Mouse (Mus musculus) T-helper 2 cell (primary cell): Measurements from ENCODE around the gene E130218I03Rik.

Source experiments
- in situ Hi-C: fragments of 300-600 bp; cut with MboI, MseI; formaldehyde crosslinking; loops from one replicate; pipeline ENCODE4 v1.15.1; 2025; ENCODE audit warnings: high pct_unique_total_duplicates

Gene E130218I03Rik

DNA sequence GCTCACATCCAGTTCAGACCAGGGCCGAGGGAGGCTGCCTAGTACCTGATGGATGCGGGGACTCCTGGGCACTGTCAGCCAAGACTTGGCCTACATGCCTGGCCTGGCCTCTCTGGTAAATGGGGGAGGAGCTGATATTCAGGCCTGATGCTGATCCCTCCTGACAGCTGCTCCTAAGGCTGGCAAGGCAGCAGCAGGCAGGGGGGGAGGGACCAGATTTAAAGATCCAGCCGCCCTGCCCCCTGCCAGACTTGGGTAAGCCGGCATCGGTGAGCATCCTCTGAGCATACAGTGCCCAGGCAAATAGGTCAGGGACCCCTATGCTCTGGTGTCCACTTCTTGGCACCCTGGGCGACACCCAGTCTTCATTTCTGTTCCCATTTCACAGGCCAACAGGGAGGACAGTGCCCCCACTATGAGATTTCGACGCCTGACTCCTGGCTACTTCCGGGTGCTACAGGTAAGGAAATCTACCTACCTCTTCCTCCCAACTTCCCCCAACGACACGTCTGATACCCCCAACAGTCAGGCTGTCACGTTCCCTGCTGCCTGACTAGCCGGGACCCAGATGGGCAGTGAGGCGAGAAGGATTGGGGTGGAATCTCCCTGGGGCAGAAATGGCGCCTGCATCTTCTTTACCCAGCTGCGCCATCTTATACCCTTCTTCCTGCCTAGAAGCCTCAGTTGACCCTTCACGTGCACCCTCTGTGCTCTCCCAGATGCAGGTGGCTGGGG is at the start of gene E130218I03Rik:
TSS of gene E130218I03Rik (plus strand) at position 147 of the 735 bp plus-strand sequence.
- in situ Hi-C loops: no loop called here

DNA sequence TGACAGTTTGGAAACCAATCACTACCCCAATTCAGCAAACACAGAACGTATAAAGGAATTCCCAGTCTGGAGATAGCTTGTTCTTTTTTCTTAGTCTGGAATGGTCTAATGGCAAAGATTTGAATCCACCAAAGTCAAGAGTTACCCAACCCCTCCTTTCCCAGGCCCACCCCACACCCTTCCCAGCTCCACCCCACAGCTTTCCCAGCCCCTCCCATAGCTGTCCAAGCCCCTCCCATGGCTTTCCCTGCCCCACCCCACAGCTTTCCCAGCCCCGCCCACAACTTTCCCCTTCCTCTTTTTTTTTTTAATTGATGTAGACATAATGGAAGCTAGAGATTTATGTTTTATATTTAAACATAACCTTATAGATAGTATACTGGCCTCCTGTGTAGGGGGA is 44.1 kb upstream of the E130218I03Rik start:
- in situ Hi-C loops: no loop called here

- in situ Hi-C loops: no loop called here
These were observed 40.6 kb upstream of the E130218I03Rik start, which contains the start of gene Gm7534 for GRCm38 (mm10) chr4:134202904-134203303. TSS of gene Gm7534 (minus strand) at chr4:134203004.

DNA sequence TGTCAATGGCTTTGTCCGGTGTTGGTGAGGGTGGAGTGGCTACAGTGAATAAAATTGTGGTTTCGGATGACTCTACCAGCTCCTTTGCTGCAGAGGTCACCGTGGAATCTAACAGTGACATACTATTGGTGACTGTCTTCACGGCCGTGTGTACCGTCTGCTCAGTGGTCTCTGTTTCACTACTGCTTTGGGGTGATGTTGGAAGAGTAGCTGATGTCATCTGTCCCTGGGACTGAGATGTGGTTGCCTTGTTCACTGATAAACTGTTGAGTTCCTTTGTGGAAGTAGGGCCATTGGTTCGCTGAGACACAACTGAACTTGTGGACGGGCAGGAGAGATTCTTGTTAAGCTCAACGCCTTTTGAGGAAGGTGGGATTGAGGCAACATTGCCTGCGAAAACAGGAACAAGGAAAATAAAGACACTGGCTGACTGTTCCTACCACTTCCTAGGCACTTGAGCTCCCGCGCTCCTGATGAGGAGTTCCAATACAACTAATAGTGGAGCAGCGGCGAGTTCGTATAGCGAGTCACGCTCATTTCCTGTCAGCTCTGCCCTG is 40.0 kb upstream of the E130218I03Rik start:
- in situ Hi-C loops: no loop called here

GRCm38 (mm10) chr4:134206488-134207053 is 36.9 kb upstream of the E130218I03Rik start:
- in situ Hi-C loops: no loop called here

DNA sequence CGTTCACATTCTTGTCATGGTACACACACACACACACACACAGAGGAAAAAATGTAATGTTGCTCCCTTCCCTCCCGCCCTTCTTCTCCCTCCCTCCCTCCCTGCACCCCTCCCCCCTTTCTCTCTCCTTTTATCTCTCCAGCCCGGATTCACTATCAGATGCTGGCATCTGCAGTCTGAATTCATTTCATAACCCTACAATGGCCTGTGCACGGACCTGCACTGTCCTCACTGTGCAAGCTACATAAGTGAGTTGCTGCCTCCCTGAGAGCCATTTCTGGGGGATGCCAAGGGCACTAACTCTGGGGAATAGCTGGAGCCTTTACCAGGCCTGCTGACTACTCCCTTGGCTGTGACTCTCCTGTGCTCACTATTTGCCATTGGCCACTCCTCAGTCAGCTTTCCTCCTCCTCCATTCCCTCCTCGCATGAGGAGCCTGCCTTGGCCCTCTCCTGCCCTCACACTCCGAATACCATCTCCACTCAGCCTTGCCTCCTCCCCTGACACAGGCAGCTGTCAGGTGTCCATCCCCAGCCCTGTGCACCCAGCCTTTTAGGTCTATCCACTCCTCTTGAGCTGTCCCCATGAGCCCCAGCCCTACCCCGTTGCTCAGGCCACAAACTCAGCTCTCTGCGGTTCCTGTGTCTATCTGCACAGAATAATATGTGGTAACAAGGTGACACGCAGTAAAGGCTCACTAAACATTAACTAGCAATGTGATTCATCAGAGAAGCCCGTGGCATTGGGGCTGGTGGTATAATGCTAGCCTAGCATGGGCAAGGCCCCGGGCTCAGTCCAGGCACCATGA is 20.5 kb upstream of the E130218I03Rik start:
- in situ Hi-C loops: no loop called here

GRCm38 (mm10) chr4:134227194-134227593 is 16.3 kb upstream of the E130218I03Rik start, which contains the start of gene Catsper4:
TSS of gene Catsper4 (minus strand) at chr4:134227383.
- in situ Hi-C loops: no loop called here

- in situ Hi-C loops: no loop called here
These were observed 13.0 kb upstream of the E130218I03Rik start for GRCm38 (mm10) chr4:134230431-134230830.

DNA sequence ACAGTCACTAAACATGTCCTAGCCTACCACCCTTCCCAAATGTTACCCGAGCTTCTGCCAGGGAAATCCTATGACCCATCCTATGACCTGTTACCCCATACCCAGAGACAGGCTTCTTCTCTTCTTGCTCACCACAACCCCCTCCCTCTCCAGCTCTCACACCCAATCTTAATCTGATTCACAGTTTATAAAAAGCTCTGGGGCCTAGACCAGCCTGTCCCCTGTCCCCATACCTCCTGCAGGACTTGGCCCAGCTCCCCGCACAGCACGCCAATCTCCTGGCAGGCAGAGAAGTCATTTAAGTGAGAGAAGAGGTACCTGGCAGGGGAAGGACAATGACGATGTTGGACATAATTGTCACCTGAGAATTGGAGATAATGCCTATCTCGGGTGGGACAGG is 8.6 kb upstream of the E130218I03Rik start:
- in situ Hi-C loops: no loop called here

GRCm38 (mm10) chr4:134237582-134238278 is 5.7 kb upstream of the E130218I03Rik start:
- in situ Hi-C loops: no loop called here

DNA sequence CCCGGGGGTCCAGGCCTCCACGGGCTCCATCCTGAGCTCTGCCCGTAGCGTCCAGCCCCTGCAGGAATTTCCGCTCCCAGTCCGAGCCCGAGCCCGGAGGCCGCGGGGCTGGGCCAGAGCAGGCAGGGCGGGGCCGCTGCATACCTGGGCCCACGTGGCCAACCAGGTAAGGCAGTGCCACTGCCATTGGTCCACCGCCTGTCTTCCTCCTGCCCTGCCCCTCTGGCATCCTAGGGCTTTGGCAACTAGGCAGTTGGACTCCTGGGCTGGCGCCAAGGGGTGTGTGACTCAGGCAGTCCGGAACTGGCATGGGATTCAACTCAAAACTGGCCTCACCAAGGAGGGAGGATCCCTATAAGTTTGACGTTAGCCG is 5.2 kb upstream of the E130218I03Rik start, which contains the start of gene Cnksr1:
TSS of gene Cnksr1 (minus strand) at position 121 of the 373 bp plus-strand sequence.
- in situ Hi-C loops: no loop called here

GRCm38 (mm10) chr4:134238686-134239085 is 4.8 kb upstream of the E130218I03Rik start:
- in situ Hi-C loops: no loop called here

GRCm38 (mm10) chr4:134245148-134245843 is 1.8 kb downstream of the E130218I03Rik start, which contains the start of gene Zfp593:
TSS of gene Zfp593 (minus strand) at chr4:134245592.
- in situ Hi-C loops: no loop called here

DNA sequence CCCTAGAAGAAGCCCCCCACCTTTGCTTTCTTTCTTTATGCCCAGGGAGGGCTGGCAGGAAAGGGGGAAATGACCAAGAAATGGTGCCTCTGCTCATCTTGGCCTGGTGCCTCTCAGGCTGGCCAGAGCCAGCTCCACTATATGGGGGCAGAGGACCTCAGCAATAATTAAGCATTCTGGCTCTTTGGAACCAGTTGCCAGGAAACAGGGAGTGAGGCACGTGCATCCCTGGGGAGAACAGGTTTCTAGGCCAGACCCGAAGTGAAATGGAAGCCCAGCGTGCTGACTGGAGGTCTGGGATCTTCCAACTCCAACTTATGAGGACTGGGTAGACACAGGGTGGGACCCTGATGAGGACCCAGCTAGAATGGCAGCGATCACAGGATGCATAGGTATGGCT is 2.8 kb downstream of the E130218I03Rik start:
- in situ Hi-C loops: no loop called here

DNA sequence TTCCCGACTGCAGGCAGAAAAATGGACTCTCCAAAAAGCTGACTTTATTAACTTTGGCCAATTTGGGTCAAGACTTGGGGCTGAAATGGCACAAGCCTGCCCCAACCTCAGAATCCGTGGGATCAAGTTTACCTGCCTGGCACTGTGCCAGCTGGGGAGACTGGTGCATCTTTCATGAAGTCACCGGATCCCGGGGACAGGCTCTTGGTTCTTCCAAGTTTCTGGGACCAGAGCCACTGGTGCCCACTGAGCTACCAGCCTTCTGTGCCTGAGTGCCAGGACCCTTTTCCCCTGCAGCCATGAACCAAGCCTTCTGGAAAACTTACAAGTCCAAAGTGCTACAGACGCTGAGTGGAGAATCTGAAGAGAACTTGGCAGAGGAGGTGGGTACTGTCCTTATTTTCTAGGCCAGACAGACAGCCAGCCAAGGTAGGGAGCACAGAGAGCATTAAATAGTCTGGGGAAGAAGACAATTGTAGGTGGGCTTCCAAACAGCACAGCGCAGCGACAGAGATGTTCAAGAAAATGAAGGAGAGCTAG is 3.3 kb downstream of the E130218I03Rik start, which contains the start of gene Gm30191:
TSS of gene Gm30191 (plus strand) at position 217 of the 540 bp plus-strand sequence.
- in situ Hi-C loops: no loop called here

GRCm38 (mm10) chr4:134249651-134250050 is 6.2 kb downstream of the E130218I03Rik start:
- in situ Hi-C loops: no loop called here

- in situ Hi-C loops: no loop called here
These were observed 6.9 kb downstream of the E130218I03Rik start for GRCm38 (mm10) chr4:134250116-134250929.

DNA sequence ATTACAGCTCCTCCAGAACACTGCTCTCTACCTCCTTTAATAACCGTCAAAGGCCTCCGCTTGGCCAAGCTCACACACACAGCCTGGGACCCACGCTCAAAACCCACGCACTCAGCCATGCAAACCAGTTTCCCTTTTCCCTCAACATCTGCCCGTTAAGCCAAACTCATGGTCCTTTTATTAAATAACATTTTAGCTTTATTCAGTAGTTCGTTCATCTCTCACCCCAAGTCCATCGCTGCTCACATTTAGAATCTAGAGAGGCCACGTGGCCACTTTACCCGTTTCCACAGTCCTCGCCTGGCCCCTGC is 7.4 kb downstream of the E130218I03Rik start:
- in situ Hi-C loops: no loop called here
